Mouse (Mus musculus) C2C12 (cell line): ENCODE results near the gene Dsn1.

Experiments used
- CEBPB ChIP-seq: IDR thresholded peaks from one replicate; pipeline ENCODE4 v1.6.1; 2011; ENCODE audit warnings: low read depth, mild to moderate bottlenecking, control low read depth, moderate library complexity
- CTCF ChIP-seq: IDR thresholded peaks from one replicate; pipeline ENCODE4 v1.5.1; 2011; ENCODE audit not compliant: control insufficient read depth, insufficient read depth, insufficient read length
- FOSL1 ChIP-seq: IDR thresholded peaks from one replicate; pipeline ENCODE4 v1.8.0; 2011; ENCODE audit warnings: mild to moderate bottlenecking, low read length; ENCODE audit not compliant: poor library complexity, insufficient read depth, severe bottlenecking
- MAX ChIP-seq: IDR thresholded peaks from one replicate; pipeline ENCODE4 v1.6.1; 2011; ENCODE audit warnings: mild to moderate bottlenecking, control low read depth
- MYOD1 ChIP-seq: IDR thresholded peaks from one replicate; pipeline ENCODE4 v1.6.1; 2011; ENCODE audit warnings: low read depth; ENCODE audit not compliant: control insufficient read depth, insufficient read length
- USF1 ChIP-seq: IDR thresholded peaks from one replicate; pipeline ENCODE4 v1.6.1; 2011; ENCODE audit warnings: low read depth, mild to moderate bottlenecking, control low read depth, moderate library complexity

- TF ChIP-seq CTCF (no peak), CEBPB (no peak), MAX (no peak), MYOD1 (no peak), FOSL1 (no peak), USF1 (no peak)
Observed at GRCm38 (mm10) chr2:157037303-157037702, 30.3 kb upstream of the Dsn1 start.
